Mouse (Mus musculus) stomach, postnatal 0 days (tissue): ENCODE measurements around the gene Raly. TPM values are rescaled to one million over a fixed set of nuclear protein-coding genes. Genes with fewer than 3 reads are reported as not detected.
A peak's percentile ranks its signal among the peaks of the same experiment; 100 is the strongest.

Experiments used
- ATAC-seq: fragments of 200-750 bp; cut with Nextera tagmentation; 2 replicates; pipeline ENCODE4 v1.8.0; 2017; ENCODE audit not compliant: low FRiP score, low TSS enrichment
- DNase-seq: peaks from one replicate; pipeline ENCODE4 v3.0.0-alpha.2; 2016; ENCODE audit warnings: low spot score
- H3K27ac ChIP-seq: fragments of 300-500 bp; sonication (generic); replicated peaks from 2 replicates; pipeline ENCODE4 v1.5.1; 2014; ENCODE audit warnings: mild to moderate bottlenecking, control low read depth
- H3K27me3 ChIP-seq: fragments of 300-500 bp; sonication (generic); 2 replicates; pipeline ENCODE4 v1.6.1; 2014; ENCODE audit warnings: low read length; ENCODE audit not compliant: control insufficient read depth, insufficient read depth
- H3K36me3 ChIP-seq: fragments of 300-500 bp; sonication (generic); 2 replicates; pipeline ENCODE4 v1.6.1; 2014; ENCODE audit warnings: low read length, mixed read lengths; ENCODE audit not compliant: control insufficient read depth, insufficient read depth
- H3K4me1 ChIP-seq: fragments of 300-500 bp; sonication (generic); replicated peaks from 2 replicates; pipeline ENCODE4 v1.6.1; 2014; ENCODE audit warnings: antibody characterized with exemption; ENCODE audit not compliant: control insufficient read depth, insufficient read depth
- H3K4me2 ChIP-seq: fragments of 300-500 bp; sonication (generic); replicated peaks from 2 replicates; pipeline ENCODE4 v1.6.1; 2014; ENCODE audit warnings: low read depth, mild to moderate bottlenecking, control low read depth, moderate library complexity
- H3K4me3 ChIP-seq: fragments of 300-500 bp; sonication (generic); 2 replicates; pipeline ENCODE4 v1.5.1; 2014; ENCODE audit warnings: low read depth, low read length, control low read depth
- H3K9ac ChIP-seq: fragments of 300-500 bp; sonication (generic); 2 replicates; pipeline ENCODE4 v1.6.1; 2014; ENCODE audit warnings: mild to moderate bottlenecking, low read length, control low read depth, mixed read lengths
- H3K9me3 ChIP-seq: fragments of 300-500 bp; sonication (generic); 2 replicates; pipeline ENCODE4 v1.6.1; 2016; ENCODE audit warnings: low read length; ENCODE audit not compliant: control insufficient read depth
- CTCF ChIP-seq: IDR thresholded peaks from 2 replicates; pipeline ENCODE4 v1.5.1; 2016; ENCODE audit warnings: antibody characterized with exemption, low read depth, mild to moderate bottlenecking, moderate library complexity
- EP300 ChIP-seq: optimal IDR thresholded peaks from 2 replicates; pipeline ENCODE3; 2016; ENCODE audit warnings: antibody characterized with exemption
- WGBS: fragments of 180-500 bp; shearing (Covaris S2); extraction: QIAGEN DNeasy Blood & Tissue Kit; methylation state at CpG from one replicate; pipeline ENCODE4 v1.1.7; 2014; 5-methylcytosine and 5-hydroxymethylcytosine counted together
- polyA plus RNA-seq: library from polyadenylated mRNA; unstranded; fragments of >200 nt; fragmentation: Nextera tagmentation; extraction: Ambion mirVana; gene quantifications from 2 replicates; pipeline ENCODE4 v1.2.1, GENCODE M21; 2015

The Raly gene
- polyA plus RNA-seq, 1 experiment from 2014 or later, result 18.7 TPM

DNA sequence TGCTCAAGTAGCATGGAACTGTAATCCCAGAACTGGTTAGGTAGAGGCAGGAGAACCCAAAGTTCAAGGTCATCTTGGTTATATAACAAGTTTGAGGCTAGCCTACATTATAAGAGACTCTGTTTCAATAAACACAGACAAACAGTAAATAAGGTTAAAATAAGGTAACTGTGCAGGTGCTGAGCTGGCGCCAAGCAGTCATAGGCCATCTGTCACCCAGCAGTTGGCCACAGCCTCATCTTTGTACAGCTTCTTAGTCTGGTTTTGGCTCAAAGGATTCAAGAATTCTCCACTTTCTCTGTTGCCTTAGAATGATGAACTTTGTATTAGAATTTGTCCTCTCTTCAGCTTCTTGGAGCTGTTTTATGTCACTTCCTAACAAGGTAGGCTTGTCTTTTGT is 77.2 kb downstream of the Raly start:
- WGBS, result 86% methylated on average over 1 of the region's 1 CpGs
- DNase-seq (no peak), ATAC-seq (no peak)
- H3K4me1 ChIP-seq, result no peaks in the 10 kb centered on the region
- no peaks in the 10 kb centered on the region for H3K27me3 ChIP-seq
- TF ChIP-seq CTCF (no peak), EP300 (no peak)
- peaks cover 30% of the 10 kb centered on the region for H3K36me3 ChIP-seq
- H3K9ac ChIP-seq, result no peak overlapping the region
- no peak overlapping the region for H3K27ac ChIP-seq
- no peak overlapping the region for H3K4me3 ChIP-seq
- H3K9me3 ChIP-seq, result no peaks in the 10 kb centered on the region
- H3K4me2 ChIP-seq, result no peak overlapping the region

DNA sequence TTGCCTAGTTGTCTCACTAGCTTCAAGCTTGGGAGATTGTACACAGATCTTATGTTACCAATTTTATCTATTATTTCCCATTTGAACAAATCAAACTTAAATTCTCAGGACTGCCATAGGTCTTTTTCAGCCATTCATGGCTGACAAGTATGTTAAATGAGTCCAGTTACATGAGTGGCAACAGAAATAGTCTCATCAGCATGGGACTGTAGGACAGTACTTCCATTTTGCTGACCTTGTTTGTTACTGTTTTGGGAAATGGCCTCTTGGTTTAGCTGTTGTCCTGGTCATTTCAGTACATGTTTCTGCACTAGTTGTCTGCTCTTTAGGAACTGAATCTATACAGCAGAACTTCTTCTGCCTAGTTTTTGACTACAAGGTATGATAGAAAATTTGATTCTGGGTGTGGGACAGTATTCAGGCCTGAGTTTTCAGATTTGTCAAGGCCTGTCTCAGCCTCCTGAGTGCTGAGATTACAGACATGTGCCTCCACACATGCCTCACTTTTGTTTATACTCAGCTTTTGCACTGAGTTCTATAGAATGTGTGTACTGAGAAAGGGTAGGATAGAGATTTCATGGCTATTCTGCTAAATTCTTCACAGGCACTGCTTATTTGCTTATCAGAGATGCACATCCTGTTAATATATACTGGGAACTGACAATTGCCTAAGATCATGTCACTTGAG is 79.2 kb downstream of the Raly start:
- Histone ChIP-seq H3K27me3 (no peaks in the 10 kb centered on the region), H3K4me3 (no peak overlapping the region), H3K27ac (no peak overlapping the region), H3K9ac (no peak overlapping the region), H3K4me1 (no peaks in the 10 kb centered on the region), H3K4me2 (no peak overlapping the region), H3K9me3 (no peaks in the 10 kb centered on the region), H3K36me3 (peaks cover 23% of the 10 kb centered on the region)
- TF ChIP-seq EP300, result no peak
- no peak for TF ChIP-seq CTCF
- ATAC-seq, result no peak
- DNase-seq, result no peak

DNA sequence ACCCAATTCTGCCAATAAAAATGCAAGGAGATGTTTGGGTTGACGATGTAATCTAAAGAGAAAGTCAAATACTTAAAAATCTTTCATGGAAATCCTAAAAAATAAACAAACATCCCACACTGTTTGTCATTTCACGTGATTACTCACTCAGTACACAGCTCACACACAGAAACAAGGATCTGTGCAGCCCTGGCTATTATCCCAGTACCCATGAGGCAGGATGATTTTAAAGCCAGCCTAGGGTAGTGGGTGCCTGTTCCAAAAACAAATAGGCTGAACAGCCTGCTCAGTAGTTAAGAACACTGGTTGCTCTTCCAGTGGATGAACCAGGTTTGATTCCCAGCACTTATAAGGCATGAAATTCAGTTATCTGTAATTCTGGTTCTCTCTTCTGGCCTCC is 85.7 kb downstream of the Raly start:
- Histone ChIP-seq H3K4me1 (no peaks in the 10 kb centered on the region), H3K4me2 (no peak overlapping the region), H3K27ac (no peak overlapping the region), H3K27me3 (no peaks in the 10 kb centered on the region), H3K9me3 (no peaks in the 10 kb centered on the region), H3K9ac (no peak overlapping the region), H3K4me3 (no peak overlapping the region), H3K36me3 (peaks cover 5% of the 10 kb centered on the region)
- no peak for DNase-seq
- TF ChIP-seq CTCF (no peak), EP300 (no peak)
- no peak for ATAC-seq
- 57% methylated on average over 2 of the region's 2 CpGs for WGBS

DNA sequence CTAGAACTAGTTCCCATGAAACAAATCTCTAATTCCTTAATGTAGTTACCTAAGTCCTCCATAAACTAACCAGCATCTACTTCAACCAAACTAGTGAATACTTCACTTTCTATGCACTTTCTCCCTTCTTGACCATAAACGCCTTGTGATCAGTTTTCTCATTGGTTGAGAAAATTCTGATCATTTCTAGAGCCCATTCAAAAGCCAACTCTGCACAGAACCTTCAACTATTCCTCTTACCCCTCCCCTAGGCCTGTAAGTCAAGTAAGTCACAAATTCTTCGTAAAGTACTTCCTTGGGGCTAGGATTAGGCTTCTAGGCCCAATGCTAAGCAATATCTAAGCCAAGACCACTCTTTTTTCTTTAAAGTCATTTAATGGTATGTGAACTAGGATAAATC is 100.7 kb downstream of the Raly start:
- peaks cover 2% of the 10 kb centered on the region; the same call in 1 of the 2 replicates for H3K4me1 ChIP-seq
- no peak overlapping the region for H3K27ac ChIP-seq
- WGBS, result 7% methylated on average over 2 of the region's 2 CpGs
- H3K4me3 ChIP-seq, result peak overlapping the region; percentile 79
- ATAC-seq (no peak), DNase-seq (no peak)
- H3K36me3 ChIP-seq, result peaks cover 8% of the 10 kb centered on the region
- H3K9ac ChIP-seq, result peak overlapping the region; percentile 90
- TF ChIP-seq CTCF (no peak), EP300 (no peak)
- 0 out of 2 replicates have a peak, but pooled peaks cover 2% of the 10 kb centered on the region for H3K27me3 ChIP-seq
- peak overlapping the region; percentile 72 for H3K4me2 ChIP-seq
- no peaks in the 10 kb centered on the region for H3K9me3 ChIP-seq

DNA sequence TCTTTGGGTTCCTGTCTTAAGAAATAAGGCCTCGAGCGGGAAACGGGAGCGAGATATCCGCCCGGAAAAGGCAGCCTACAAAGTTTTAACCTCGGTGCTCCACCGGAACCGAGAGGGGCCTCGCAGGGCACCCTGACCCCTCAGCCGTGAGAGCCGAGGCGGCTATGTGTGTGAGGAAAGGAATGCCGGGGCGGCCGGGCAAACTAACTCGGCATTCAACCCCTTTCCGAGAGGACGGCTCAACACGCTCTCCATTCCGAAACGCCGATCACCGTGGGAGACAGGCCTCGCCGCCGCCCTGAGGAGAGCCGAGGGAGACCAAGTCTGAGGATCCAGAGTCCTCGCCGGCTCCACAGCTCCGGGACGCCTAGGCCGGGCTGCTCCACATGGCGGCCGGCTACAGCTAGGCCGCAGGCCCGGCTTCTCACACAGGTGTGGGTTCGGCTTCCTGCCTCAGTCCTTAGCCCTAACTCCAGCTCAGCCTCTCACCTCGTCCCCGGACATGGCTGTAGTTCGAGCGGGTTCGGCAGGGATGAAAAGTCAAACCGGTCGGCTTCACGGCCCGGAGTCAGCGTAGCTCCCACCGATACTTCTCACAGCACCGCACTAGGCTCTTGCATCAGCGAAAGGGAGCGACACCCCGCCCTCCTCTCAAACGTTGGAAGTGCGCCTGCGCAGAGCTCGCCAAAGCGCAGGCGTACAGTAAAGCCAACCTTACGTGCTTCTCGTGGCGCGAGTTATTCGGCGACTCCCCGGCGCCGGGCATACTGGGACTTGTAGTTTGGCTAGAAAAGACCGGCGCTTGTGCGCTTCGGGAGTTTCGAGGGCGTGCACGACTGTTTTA is 101.5 kb downstream of the Raly start, which contains the start of gene Eif2s2:
Gene Eif2s2 (minus strand): TSS at position 735 of the 844 bp plus-strand sequence.
- TF ChIP-seq CTCF (no peak), EP300 (no peak)
- Histone ChIP-seq H3K4me3 (peak within 1 kb of the TSS; percentile 79), H3K27me3 (0 out of 2 replicates have a peak, but pooled peaks cover 2% of the 10 kb centered on the region), H3K36me3 (peaks cover 4% of the 10 kb centered on the region; the same call in 1 of the 2 replicates), H3K4me2 (peak within 1 kb of the TSS; percentile 72), H3K27ac (peak within 1 kb of the TSS; percentile 90), H3K9me3 (no peaks in the 10 kb centered on the region), H3K4me1 (peaks cover 2% of the 10 kb centered on the region; the same call in 1 of the 2 replicates), H3K9ac (peak within 1 kb of the TSS; percentile 90)
- under 1% methylated on average over 75 of the region's 75 CpGs for WGBS
- DNase-seq (peak; percentile 95), ATAC-seq (peak; percentile 98)
